In the genomic region with DNA sequence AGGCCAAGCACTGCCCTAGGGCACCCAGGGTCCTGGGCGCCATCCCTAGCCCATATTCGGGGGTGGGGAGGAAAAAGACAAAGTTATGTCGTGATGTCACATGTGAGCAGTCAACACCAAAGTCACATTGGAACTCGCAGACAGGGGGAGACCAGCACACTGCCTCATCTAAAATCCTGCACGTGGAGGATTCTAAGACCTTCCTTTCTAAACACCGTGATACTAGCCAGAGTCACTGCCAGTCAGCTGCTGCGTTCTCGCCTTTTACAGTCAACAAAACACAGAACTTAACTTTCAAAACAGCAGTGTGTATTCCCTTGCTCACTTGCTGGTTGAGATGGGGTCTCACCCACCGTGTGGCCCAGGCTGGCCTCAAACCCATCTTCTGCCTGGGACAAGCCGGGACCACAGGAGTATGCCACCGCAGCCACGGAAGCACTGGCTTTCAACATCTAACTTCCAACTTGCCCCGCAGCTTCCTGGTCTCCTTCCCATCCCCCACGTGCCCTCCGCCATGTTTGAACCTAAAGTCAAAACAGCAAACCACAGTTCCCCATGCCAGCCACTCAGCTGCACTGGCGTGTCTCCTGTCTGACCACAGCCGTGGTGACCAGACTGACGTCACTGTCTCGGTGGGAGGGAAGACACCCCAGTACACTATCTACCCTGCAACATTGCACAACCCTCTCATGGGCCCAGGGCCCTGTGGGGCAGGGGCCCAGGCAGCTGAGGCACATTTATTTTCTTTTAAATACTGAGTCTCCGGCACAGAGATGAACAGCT, we compare ENCODE assay signal across 8 mouse cellular contexts.
DNase-seq lines count a peak whose midpoint lies in the region; ATAC-seq lines count a peak whose summit lies in the region.

No protein-coding gene starts in this region.

- H3K36me3 ChIP-seq in forebrain, embryonic 13.5 days (ENCODE audit: poor library complexity, severe bottlenecking) = peaks cover 27% of the 10 kb centered on the region
- no peaks in the 10 kb centered on the region for H3K36me3 ChIP-seq in forebrain, embryonic 16.5 days (ENCODE audit: control insufficient read depth, insufficient read depth)
- no peaks in the 10 kb centered on the region for H3K36me3 ChIP-seq in hindbrain, embryonic 16.5 days (ENCODE audit: control insufficient read depth, insufficient read depth, low read length)
- peaks cover 2% of the 10 kb centered on the region; the same call in 1 of the 2 replicates for H3K36me3 ChIP-seq in liver, embryonic 15.5 days (replicated peaks)

- 0 out of 2 replicates have a peak, but pooled peaks cover 3% of the 10 kb centered on the region for H3K9me3 ChIP-seq in forebrain, embryonic 13.5 days (replicated peaks)
- no peaks in the 10 kb centered on the region for H3K9me3 ChIP-seq in forebrain, embryonic 16.5 days (ENCODE audit: control insufficient read depth, low read length)
- H3K9me3 ChIP-seq in hindbrain, embryonic 16.5 days (ENCODE audit: control insufficient read depth, low read length) = no peaks in the 10 kb centered on the region
- H3K9me3 ChIP-seq in liver, embryonic 15.5 days (replicated peaks) = no peaks in the 10 kb centered on the region

- H3K27me3 ChIP-seq in forebrain, embryonic 13.5 days = no peaks in the 10 kb centered on the region
- no peaks in the 10 kb centered on the region for H3K27me3 ChIP-seq in forebrain, embryonic 16.5 days (replicated peaks; ENCODE audit: control insufficient read depth, insufficient read depth, low read length)
- no peaks in the 10 kb centered on the region for H3K27me3 ChIP-seq in hindbrain, embryonic 16.5 days (replicated peaks; ENCODE audit: control insufficient read depth, insufficient read depth, low read length)
- no peaks in the 10 kb centered on the region for H3K27me3 ChIP-seq in liver, embryonic 15.5 days

- no peak overlapping the region for H3K4me3 ChIP-seq in forebrain, embryonic 13.5 days
- no peak overlapping the region for H3K4me3 ChIP-seq in forebrain, embryonic 16.5 days (replicated peaks; ENCODE audit: low read length)
- H3K4me3 ChIP-seq in hindbrain, embryonic 16.5 days (ENCODE audit: low read length) = no peak overlapping the region
- no peak overlapping the region for H3K4me3 ChIP-seq in liver, embryonic 15.5 days (replicated peaks)

- DNase-seq in fibroblast of lung, adult 2 months (ENCODE audit: low read depth) = peak; percentile 85
- peak; percentile 25 for DNase-seq in ovary, postnatal 14 days (ENCODE audit: low spot score)
- no peak for DNase-seq in cerebellum, adult 8-10 months

- H3K9ac ChIP-seq in forebrain, embryonic 13.5 days = peak overlapping the region; percentile 38; the same call in 1 of the 2 replicates
- H3K9ac ChIP-seq in forebrain, embryonic 16.5 days (replicated peaks; ENCODE audit: low read depth, low read length) = no peak overlapping the region
- no peak overlapping the region for H3K9ac ChIP-seq in hindbrain, embryonic 16.5 days (ENCODE audit: low read depth, low read length)
- peak overlapping the region; percentile 8; the same call in 1 of the 2 replicates for H3K9ac ChIP-seq in liver, embryonic 15.5 days

- no peak for ATAC-seq in forebrain, embryonic 13.5 days
- ATAC-seq in forebrain, embryonic 16.5 days = no peak
- peak; percentile 57 for ATAC-seq in CD4-positive, CD25-positive, alpha-beta regulatory T cell, adult 4 months
- no peak for ATAC-seq in hindbrain, embryonic 16.5 days
- peak; percentile 81 for ATAC-seq in liver, embryonic 15.5 days (ENCODE audit: insufficient read depth)

- H3K4me2 ChIP-seq in forebrain, embryonic 13.5 days = no peak overlapping the region
- H3K4me2 ChIP-seq in forebrain, embryonic 16.5 days (ENCODE audit: low read length) = no peak overlapping the region
- H3K4me2 ChIP-seq in hindbrain, embryonic 16.5 days (ENCODE audit: low read length) = no peak overlapping the region
- H3K4me2 ChIP-seq in liver, embryonic 15.5 days = peak overlapping the region; percentile 43

- WGBS in forebrain, embryonic 13.5 days = 82% methylated on average over 20 of the region's 20 CpGs
- 68% methylated on average over 20 of the region's 20 CpGs for WGBS in forebrain, embryonic 16.5 days
- 63% methylated on average over 20 of the region's 20 CpGs for WGBS in hindbrain, embryonic 16.5 days
- 26% methylated on average over 20 of the region's 20 CpGs for WGBS in liver, embryonic 15.5 days (ENCODE audit: insufficient replicate concordance)

- peak overlapping the region; percentile 74; the same call in 1 of the 2 replicates for H3K27ac ChIP-seq in forebrain, embryonic 13.5 days
- H3K27ac ChIP-seq in forebrain, embryonic 16.5 days (ENCODE audit: low read length) = no peak overlapping the region
- peak overlapping the region; percentile 10; the same call in 1 of the 2 replicates for H3K27ac ChIP-seq in hindbrain, embryonic 16.5 days (ENCODE audit: low read depth, low read length)
- peak overlapping the region; percentile 70 for H3K27ac ChIP-seq in liver, embryonic 15.5 days (replicated peaks)

- peaks cover 66% of the 10 kb centered on the region for H3K4me1 ChIP-seq in forebrain, embryonic 13.5 days
- H3K4me1 ChIP-seq in forebrain, embryonic 16.5 days (replicated peaks; ENCODE audit: control insufficient read depth, insufficient read depth, low read length) = peaks cover 48% of the 10 kb centered on the region
- peaks cover 41% of the 10 kb centered on the region for H3K4me1 ChIP-seq in hindbrain, embryonic 16.5 days (ENCODE audit: control insufficient read depth, insufficient read depth, low read depth, low read length)
- H3K4me1 ChIP-seq in liver, embryonic 15.5 days (replicated peaks) = peaks cover 59% of the 10 kb centered on the region

Comparison
In these comparisons a context has a peak if more than half of its experiments do, and no peak if none do; other contexts are left out.
1. H3K9ac ChIP-seq: peak in forebrain, embryonic 13.5 days (single experiment) and liver, embryonic 15.5 days (single experiment); none in forebrain, embryonic 16.5 days (single experiment) and hindbrain, embryonic 16.5 days (single experiment).
2. ATAC-seq: peak in CD4-positive, CD25-positive, alpha-beta regulatory T cell, adult 4 months (single experiment) and liver, embryonic 15.5 days (single experiment); none in forebrain, embryonic 13.5 days (single experiment), forebrain, embryonic 16.5 days (single experiment) and hindbrain, embryonic 16.5 days (single experiment).